In the genomic region with DNA sequence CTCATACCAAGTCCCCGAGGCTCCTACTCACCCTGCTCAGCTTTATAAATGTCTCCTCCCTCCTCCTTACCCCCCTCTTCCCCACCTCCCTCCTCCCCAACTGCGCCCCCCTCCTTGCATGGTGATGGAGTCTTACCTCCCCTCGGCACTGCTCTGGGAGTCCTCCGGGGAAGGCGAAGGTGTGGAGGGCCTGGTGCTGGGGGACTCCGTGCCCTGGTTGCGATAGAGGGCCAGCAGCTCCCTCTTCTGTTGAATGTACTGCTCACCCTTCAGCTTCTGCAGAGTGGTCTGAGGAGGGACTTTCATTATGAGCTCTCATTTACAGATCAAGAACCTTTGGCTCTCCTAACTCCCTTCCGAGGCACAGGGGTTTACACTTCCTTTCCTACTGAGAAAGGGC, we compare ENCODE assay signal across 11 mouse cellular contexts. TPM values are rescaled to one million over a fixed set of nuclear protein-coding genes. Genes with fewer than 3 reads are reported as not detected.
DNase-seq lines count a peak whose midpoint lies in the region; ATAC-seq and TF ChIP-seq lines count a peak whose summit lies in the region.
"Had no signal": no experiment of that assay in that cellular context is flagged by ENCODE, and none has a peak within 500 bp of the region (broad histone marks: within the 10 kb centered on the region; RNA-seq: fewer than 3 reads in every experiment).

No protein-coding gene starts in this region.

- H3K9ac ChIP-seq in heart, embryonic 11.5 days (ENCODE audit: low read depth, low read length), result 0 out of 2 replicates have a peak overlapping the region, but pooled peaks have one; percentile 10
- no peak overlapping the region for H3K9ac ChIP-seq in limb, embryonic 11.5 days (ENCODE audit: low read length)

- TF ChIP-seq CTCF in E14TG2a.4 (conservative IDR thresholded peaks at IDR 0.05; ENCODE audit: low read length), result no peak

- H3K27me3 ChIP-seq in heart, embryonic 11.5 days (ENCODE audit: control insufficient read depth, insufficient read depth, low read length), result peaks cover 37% of the 10 kb centered on the region
- H3K27me3 ChIP-seq in E14TG2a.4 (ENCODE audit: insufficient read depth, low read length), result peaks cover 51% of the 10 kb centered on the region
- H3K27me3 ChIP-seq in embryonic facial prominence, embryonic 10.5 days (replicated peaks; ENCODE audit: low read depth, poor library complexity, severe bottlenecking), result peaks cover 60% of the 10 kb centered on the region
- peaks cover 10% of the 10 kb centered on the region for H3K27me3 ChIP-seq in limb, embryonic 11.5 days (ENCODE audit: control insufficient read depth, insufficient read depth, low read length)

- intact Hi-C loops in heart, postnatal 14 days (cut with DNase I), result loop anchor here (5.0 kb wide), 1 partner anchor 147 kb away; the partner anchor contains the start of gene Vamp1
- intact Hi-C loops in left cerebral cortex, postnatal 25 days (cut with DNase I), result loop anchor here (5.0 kb wide), 2 partner anchors 87 to 238 kb away; no protein-coding TSS in a partner anchor

- H3K9me3 ChIP-seq in heart, embryonic 11.5 days (replicated peaks; ENCODE audit: control insufficient read depth, low read length), result no peaks in the 10 kb centered on the region
- no peaks in the 10 kb centered on the region; the same call in 1 of the 2 replicates for H3K9me3 ChIP-seq in E14TG2a.4 (ENCODE audit: low read length)
- H3K9me3 ChIP-seq in embryonic facial prominence, embryonic 10.5 days, result no peaks in the 10 kb centered on the region
- H3K9me3 ChIP-seq in limb, embryonic 11.5 days (ENCODE audit: control insufficient read depth, low read length), result no peaks in the 10 kb centered on the region

- H3K4me2 ChIP-seq in heart, embryonic 11.5 days, result peak overlapping the region; percentile 43
- H3K4me2 ChIP-seq in limb, embryonic 11.5 days (ENCODE audit: low read depth, severe bottlenecking), result no peak overlapping the region

- peaks cover 15% of the 10 kb centered on the region for H3K4me1 ChIP-seq in heart, embryonic 11.5 days (ENCODE audit: control insufficient read depth, insufficient read depth, low read length)
- peaks cover 92% of the 10 kb centered on the region for H3K4me1 ChIP-seq in E14TG2a.4 (replicated peaks; ENCODE audit: low read depth, low read length)
- peaks cover 60% of the 10 kb centered on the region for H3K4me1 ChIP-seq in embryonic facial prominence, embryonic 10.5 days
- 0 out of 2 replicates have a peak, but pooled peaks cover 3% of the 10 kb centered on the region for H3K4me1 ChIP-seq in limb, embryonic 11.5 days (ENCODE audit: control insufficient read depth, insufficient read depth, low read length)

- 6% methylated on average over 8 of the region's 8 CpGs for WGBS in heart, embryonic 11.5 days (ENCODE audit: insufficient replicate concordance)
- WGBS in embryonic facial prominence, embryonic 10.5 days, result 6% methylated on average over 8 of the region's 8 CpGs
- 4% methylated on average over 8 of the region's 8 CpGs for WGBS in limb, embryonic 11.5 days

- no peak overlapping the region for H3K4me3 ChIP-seq in heart, embryonic 11.5 days (ENCODE audit: low read depth, low read length)
- peak overlapping the region; percentile 61 for H3K4me3 ChIP-seq in E14TG2a.4 (replicated peaks; ENCODE audit: low read length)
- 0 out of 2 replicates have a peak overlapping the region, but pooled peaks have one; percentile 21 for H3K4me3 ChIP-seq in embryonic facial prominence, embryonic 10.5 days
- no peak overlapping the region for H3K4me3 ChIP-seq in limb, embryonic 11.5 days (ENCODE audit: low read depth, low read length)

- ATAC-seq in heart, embryonic 11.5 days (replicated peaks; ENCODE audit: insufficient number of reproducible peaks, low FRiP score, low TSS enrichment), result no peak; the same call in 1 of the 2 replicates
- ATAC-seq in limb, embryonic 11.5 days (ENCODE audit: insufficient number of reproducible peaks, low FRiP score, low TSS enrichment, low read depth), result no peak; the same call in 1 of the 2 replicates

- peaks cover 3% of the 10 kb centered on the region; the same call in 1 of the 2 replicates for H3K36me3 ChIP-seq in heart, embryonic 11.5 days (ENCODE audit: control insufficient read depth, insufficient read depth, low read length)
- H3K36me3 ChIP-seq in E14TG2a.4 (ENCODE audit: insufficient read depth, low read length), result no peaks in the 10 kb centered on the region
- H3K36me3 ChIP-seq in embryonic facial prominence, embryonic 10.5 days (replicated peaks), result peaks cover 33% of the 10 kb centered on the region
- peaks cover 6% of the 10 kb centered on the region for H3K36me3 ChIP-seq in limb, embryonic 11.5 days (ENCODE audit: control insufficient read depth, insufficient read depth, low read length)

- H3K27ac ChIP-seq in heart, embryonic 11.5 days (ENCODE audit: low read depth, low read length), result no peak overlapping the region
- no peak overlapping the region; the same call in 1 of the 2 replicates for H3K27ac ChIP-seq in embryonic facial prominence, embryonic 10.5 days (replicated peaks)
- H3K27ac ChIP-seq in limb, embryonic 11.5 days (replicated peaks; ENCODE audit: low read depth, low read length), result no peak overlapping the region

- no peak for DNase-seq in heart, postnatal 14 days
- DNase-seq in embryonic facial prominence, embryonic 10.5 days (ENCODE audit: low spot score), result peak; percentile 46
- DNase-seq in limb, embryonic 11.5 days (ENCODE audit: low spot score), result peak; percentile 46
- no peak for DNase-seq in left cerebral cortex, postnatal 25 days (ENCODE audit: low spot score in 2 of 2)
- no peak for DNase-seq in natural killer cell, adult 2 months (ENCODE audit: low spot score in 2 of 2)
- DNase-seq in frontal cortex, postnatal 36 days (ENCODE audit: low spot score in 2 of 2), result no peak

RNA-seq across cellular contexts. Expression of gene Tnfrsf1a, which starts 15.3 kb away (rescaled TPM):
- polyA plus RNA-seq in heart, embryonic 11.5 days (2014; fragmentation: Nextera tagmentation; extraction: Ambion mirVana), result 33.3 and 37.0 TPM in 2 replicates
- total RNA-seq in heart, postnatal 14 days (2021), result 10 to 100 TPM; 63.4 to 70.7 TPM
- 33.4 and 34.8 TPM in 2 replicates for polyA plus RNA-seq in embryonic facial prominence, embryonic 10.5 days (2016; fragmentation: Nextera tagmentation; extraction: Ambion mirVana)
- polyA plus RNA-seq in limb, embryonic 11.5 days (2014; fragmentation: Nextera tagmentation; extraction: Ambion mirVana), result 45.4 and 46.6 TPM in 2 replicates
- 10 to 100 TPM; 11.5 to 12.7 TPM for total RNA-seq in left cerebral cortex, postnatal 25 days (2021)

RNA-seq across cellular contexts. Expression of gene Plekhg6, which starts 16.1 kb away (rescaled TPM):
- polyA plus RNA-seq in heart, embryonic 11.5 days (2014; fragmentation: Nextera tagmentation; extraction: Ambion mirVana), result not detected in 2 replicates
- not detected for total RNA-seq in heart, postnatal 14 days (2021)
- polyA plus RNA-seq in embryonic facial prominence, embryonic 10.5 days (2016; fragmentation: Nextera tagmentation; extraction: Ambion mirVana), result 0.21 and 0.32 TPM in 2 replicates
- polyA plus RNA-seq in limb, embryonic 11.5 days (2014; fragmentation: Nextera tagmentation; extraction: Ambion mirVana), result 0.13 and 0.27 TPM in 2 replicates
- under 1 TPM; 0.25 to 0.39 TPM for total RNA-seq in left cerebral cortex, postnatal 25 days (2021)
- total RNA-seq: megakaryocyte progenitor cell, adult 5-6 weeks; MEL had no signal
- polyA plus RNA-seq: spleen, adult 2 months had no signal

RNA-seq across cellular contexts. Expression of gene Scnn1a, which starts 44.0 kb away (rescaled TPM):
- 0.69 and 0.93 TPM in 2 replicates for polyA plus RNA-seq in heart, embryonic 11.5 days (2014; fragmentation: Nextera tagmentation; extraction: Ambion mirVana)
- total RNA-seq in heart, postnatal 14 days (2021), result 1 to 10 TPM in 1 of 2 experiments, under 1 TPM in 1; 1.00 to 1.1 TPM
- 0.57 and 0.87 TPM in 2 replicates for polyA plus RNA-seq in embryonic facial prominence, embryonic 10.5 days (2016; fragmentation: Nextera tagmentation; extraction: Ambion mirVana)
- polyA plus RNA-seq in limb, embryonic 11.5 days (2014; fragmentation: Nextera tagmentation; extraction: Ambion mirVana), result 1.2 and 1.3 TPM in 2 replicates
- 1 to 10 TPM; 2.4 to 2.6 TPM for total RNA-seq in left cerebral cortex, postnatal 25 days (2021)
- total RNA-seq: MEL had no signal

RNA-seq across cellular contexts. Expression of gene Ltbr, which starts 50.8 kb away (rescaled TPM):
- 35.0 and 40.7 TPM in 2 replicates for polyA plus RNA-seq in heart, embryonic 11.5 days (2014; fragmentation: Nextera tagmentation; extraction: Ambion mirVana)
- 10 to 100 TPM; 34.6 to 36.0 TPM for total RNA-seq in heart, postnatal 14 days (2021)
- 26.9 and 28.8 TPM in 2 replicates for polyA plus RNA-seq in embryonic facial prominence, embryonic 10.5 days (2016; fragmentation: Nextera tagmentation; extraction: Ambion mirVana)
- polyA plus RNA-seq in limb, embryonic 11.5 days (2014; fragmentation: Nextera tagmentation; extraction: Ambion mirVana), result 34.5 and 36.6 TPM in 2 replicates
- 1 to 10 TPM; 8.1 to 9.9 TPM for total RNA-seq in left cerebral cortex, postnatal 25 days (2021)

Comparison
In these comparisons a context has a peak if more than half of its experiments do, and no peak if none do; other contexts are left out.
1. H3K4me3 ChIP-seq: peak in E14TG2a.4 (single experiment) and embryonic facial prominence, embryonic 10.5 days (single experiment); none in heart, embryonic 11.5 days (single experiment) and limb, embryonic 11.5 days (single experiment).
2. DNase-seq: peak in embryonic facial prominence, embryonic 10.5 days (single experiment) and limb, embryonic 11.5 days (single experiment); none in heart, postnatal 14 days (0 of 2), left cerebral cortex, postnatal 25 days (0 of 2), natural killer cell, adult 2 months (0 of 2) and frontal cortex, postnatal 36 days (0 of 2).